Mouse (Mus musculus) olfactory bulb, adult 2 months (tissue): Measurements from ENCODE around the gene Rnd3. TPM values are rescaled to one million over a fixed set of nuclear protein-coding genes. Genes with fewer than 3 reads are reported as not detected.

ENCODE experiments used
- H3K27ac ChIP-seq: fragments of 200-500 bp; 2 replicates; pipeline ENCODE4 v1.5.1; 2012; ENCODE audit warnings: low read depth, low read length; ENCODE audit not compliant: insufficient read depth
- H3K4me1 ChIP-seq: fragments of 200-500 bp; 2 replicates; pipeline ENCODE4 v1.6.1; 2012; ENCODE audit warnings: low read length; ENCODE audit not compliant: control insufficient read depth, insufficient read depth
- H3K4me3 ChIP-seq: fragments of 200-500 bp; 2 replicates; pipeline ENCODE4 v1.5.1; 2012; ENCODE audit warnings: mild to moderate bottlenecking, low read depth, low read length, moderate library complexity; ENCODE audit not compliant: insufficient read depth
- CTCF ChIP-seq: fragments of 200-500 bp; IDR thresholded peaks from 2 replicates; pipeline ENCODE4 v1.5.1; 2012; ENCODE audit warnings: low read depth, mild to moderate bottlenecking, low read length, moderate library complexity; ENCODE audit not compliant: insufficient read depth
- POLR2A ChIP-seq: fragments of 200-500 bp; IDR thresholded peaks from 2 replicates; pipeline ENCODE4 v1.6.1; 2012; ENCODE audit warnings: mild to moderate bottlenecking, low read depth, low read length, moderate library complexity; ENCODE audit not compliant: insufficient read depth
- WGBS: fragments of 180-500 bp; shearing (Covaris S2); methylation state at CpG from one replicate; pipeline ENCODE4 v1.1.7; 2018; 5-methylcytosine and 5-hydroxymethylcytosine counted together
- polyA plus RNA-seq: library from polyadenylated mRNA; stranded (reverse); fragments of >200 nt; gene quantifications from 2 replicates; pipeline ENCODE4 v1.2.4, GENCODE M21; 2012; ENCODE audit warnings: low replicate concordance; ENCODE audit not compliant: missing spikeins, insufficient read depth, insufficient read length

Gene Rnd3
- polyA plus RNA-seq, 1 experiment, result not detected

GRCm38 (mm10) chr2:51090688-51091087 is 58.2 kb downstream of the Rnd3 start:
- no peak for TF ChIP-seq POLR2A
- no peak for TF ChIP-seq CTCF
- 85% methylated on average over 7 of the region's 7 CpGs for WGBS
- H3K4me1 ChIP-seq, result peaks cover 3% of the 10 kb centered on the region; the same call in 1 of the 2 replicates
- H3K4me3 ChIP-seq, result no peak overlapping the region
- no peak overlapping the region for H3K27ac ChIP-seq

- no peak overlapping the region for H3K4me3 ChIP-seq
- no peak overlapping the region for H3K27ac ChIP-seq
- TF ChIP-seq CTCF (no peak), POLR2A (no peak)
- 53% methylated on average over 8 of the region's 8 CpGs for WGBS
- H3K4me1 ChIP-seq, result peaks cover 3% of the 10 kb centered on the region; the same call in 1 of the 2 replicates
Observed at GRCm38 (mm10) chr2:51090049-51090448, 58.9 kb downstream of the Rnd3 start.

GRCm38 (mm10) chr2:51088843-51089573 is 59.9 kb downstream of the Rnd3 start:
- Histone ChIP-seq H3K4me3 (no peak overlapping the region), H3K27ac (no peak overlapping the region), H3K4me1 (peaks cover 3% of the 10 kb centered on the region; the same call in 1 of the 2 replicates)
- WGBS, result 92% methylated on average over 11 of the region's 11 CpGs
- TF ChIP-seq CTCF, result no peak
- no peak for TF ChIP-seq POLR2A

GRCm38 (mm10) chr2:51088123-51088453 is 60.8 kb downstream of the Rnd3 start:
- Histone ChIP-seq H3K27ac (no peak overlapping the region), H3K4me3 (no peak overlapping the region), H3K4me1 (peaks cover 3% of the 10 kb centered on the region; the same call in 1 of the 2 replicates)
- 89% methylated on average over 3 of the region's 3 CpGs for WGBS
- TF ChIP-seq POLR2A (no peak), CTCF (no peak)

- no peak overlapping the region for H3K4me3 ChIP-seq
- H3K4me1 ChIP-seq, result peaks cover 3% of the 10 kb centered on the region; the same call in 1 of the 2 replicates
- no peak overlapping the region for H3K27ac ChIP-seq
- 59% methylated on average over 12 of the region's 12 CpGs for WGBS
- TF ChIP-seq POLR2A (no peak), CTCF (no peak)
Observed at GRCm38 (mm10) chr2:51087307-51088122, 61.4 kb downstream of the Rnd3 start.

GRCm38 (mm10) chr2:51085155-51085554 is 63.8 kb downstream of the Rnd3 start:
- H3K4me3 ChIP-seq, result no peak overlapping the region
- WGBS, result 78% methylated on average over 11 of the region's 11 CpGs
- no peak overlapping the region for H3K27ac ChIP-seq
- peaks cover 3% of the 10 kb centered on the region; the same call in 1 of the 2 replicates for H3K4me1 ChIP-seq
- TF ChIP-seq CTCF (no peak), POLR2A (no peak)

- peaks cover under 1% of the 10 kb centered on the region; the same call in 1 of the 2 replicates for H3K4me1 ChIP-seq
- H3K4me3 ChIP-seq, result no peak overlapping the region
- 0 out of 2 replicates have a peak overlapping the region, but pooled peaks have one; percentile 34 for H3K27ac ChIP-seq
- 65% methylated on average over 13 of the region's 13 CpGs for WGBS
- TF ChIP-seq CTCF, result no peak
- TF ChIP-seq POLR2A, result no peak
Observed at GRCm38 (mm10) chr2:51082714-51083351, 66.1 kb downstream of the Rnd3 start.
